Mouse (Mus musculus): Measurements from ENCODE around the gene Plekha1.

- no peak for TF ChIP-seq ZC3H11A (IDR thresholded peaks at IDR 0.05; ENCODE audit: borderline replicate concordance, low read depth, low read length)
- TF ChIP-seq CHD2 (IDR thresholded peaks at IDR 0.05; ENCODE audit: low read depth, low read length), result no peak
- TF ChIP-seq MAFK (IDR thresholded peaks at IDR 0.05; ENCODE audit: insufficient read depth, low read depth, low read length), result no peak
- no peak for TF ChIP-seq ZNF384 (IDR thresholded peaks at IDR 0.05; ENCODE audit: low read depth, low read length)
- no peak for TF ChIP-seq HCFC1 (IDR thresholded peaks at IDR 0.05; ENCODE audit: borderline replicate concordance, insufficient read depth, low read length)
These were observed 27.4 kb downstream of the Plekha1 start for GRCm38 (mm10) chr7:130892973-130893372.

Data from ES-E14 (cell line).